8 mouse cellular contexts compared by ENCODE assay signal in the genomic region with DNA sequence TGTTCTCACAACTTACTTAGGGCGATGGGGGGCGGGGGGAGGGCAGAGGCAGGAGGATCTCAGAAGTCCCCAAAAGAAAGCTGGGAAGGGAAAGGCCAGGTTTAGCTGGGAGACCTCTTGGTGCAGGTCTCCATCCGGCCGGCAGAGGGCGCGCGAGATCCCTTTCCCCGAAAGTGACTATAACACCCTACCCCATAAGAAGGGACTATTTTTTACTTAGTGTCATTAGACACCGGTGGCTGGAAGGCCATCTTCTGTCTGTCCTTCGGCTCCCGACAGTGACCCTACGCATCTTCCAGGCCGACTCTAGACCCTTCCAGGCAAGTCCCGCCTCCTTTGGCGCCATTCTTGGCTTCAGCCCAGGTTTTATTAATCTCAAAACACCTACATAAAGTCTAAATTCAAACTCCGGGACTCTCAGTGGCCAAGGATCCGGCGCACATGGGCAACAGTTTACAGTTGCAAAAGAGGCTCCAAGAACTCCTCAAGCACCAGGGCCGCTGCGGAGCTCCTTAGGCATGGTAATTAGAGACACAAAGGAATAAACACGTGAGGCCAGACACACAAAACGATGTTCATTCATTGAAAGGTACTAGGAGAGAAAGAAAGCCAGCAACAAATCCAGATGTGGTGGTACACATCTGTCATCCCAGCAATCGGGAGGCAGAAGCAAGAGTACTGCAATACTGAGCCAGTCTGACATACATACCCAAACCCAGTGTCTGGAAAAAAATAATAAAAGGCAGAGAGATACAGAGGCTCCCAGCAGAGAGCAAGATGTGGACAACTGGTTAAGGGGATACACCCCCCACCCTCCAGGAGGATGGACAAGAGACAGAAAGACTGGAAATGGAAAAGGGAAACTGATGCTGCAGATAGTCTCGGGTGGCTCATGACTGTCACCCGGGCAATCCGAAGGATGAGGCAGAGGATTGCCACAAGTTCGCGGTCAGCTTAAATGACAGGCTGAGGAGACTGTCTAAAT. TPM values are rescaled to one million over a fixed set of nuclear protein-coding genes. Genes with fewer than 3 reads are reported as not detected.
DNase-seq lines count a peak whose midpoint lies in the region; ATAC-seq and TF ChIP-seq lines count a peak whose summit lies in the region.

Gene Kcna7, plus strand, starts transcription at position 563 of the 985 bp plus-strand sequence.

- H3K9me3 ChIP-seq in embryonic facial prominence, embryonic 11.5 days (replicated peaks; ENCODE audit: control insufficient read depth, low read length): no peaks in the 10 kb centered on the region
- no peaks in the 10 kb centered on the region for H3K9me3 ChIP-seq in limb, embryonic 10.5 days (replicated peaks)
- no peaks in the 10 kb centered on the region for H3K9me3 ChIP-seq in midbrain, embryonic 10.5 days (replicated peaks)

- TF ChIP-seq POLR2A in heart, adult 2 months (IDR thresholded peaks at IDR 0.05; ENCODE audit: insufficient read depth, low read depth, low read length): no peak

- DNase-seq in 3134 (ENCODE audit: extremely low read depth, insufficient read length, low spot score): peak; percentile 65
- DNase-seq in adrenal gland, postnatal 10 days: peak; percentile 86
- DNase-seq in embryonic facial prominence, embryonic 11.5 days (ENCODE audit: low spot score): peak; percentile 64
- peak; percentile 78 to 87 for DNase-seq in heart, adult 2 months
- DNase-seq in kidney, adult 11 months: peak; percentile 52
- DNase-seq in limb, embryonic 10.5 days (ENCODE audit: low spot score): peak; percentile 83
- peak; percentile 71 for DNase-seq in midbrain, embryonic 10.5 days (ENCODE audit: low spot score)
- DNase-seq in spleen, adult 18-20 months: peak; percentile 55 to 80

- peaks cover 39% of the 10 kb centered on the region for H3K27me3 ChIP-seq in embryonic facial prominence, embryonic 11.5 days (ENCODE audit: control insufficient read depth, insufficient read depth, low read length)
- H3K27me3 ChIP-seq in heart, adult 2 months (ENCODE audit: control insufficient read depth, insufficient read depth, low read length): no peaks in the 10 kb centered on the region
- H3K27me3 ChIP-seq in limb, embryonic 10.5 days (ENCODE audit: low read depth, poor library complexity, severe bottlenecking): peaks cover 57% of the 10 kb centered on the region
- H3K27me3 ChIP-seq in midbrain, embryonic 10.5 days (ENCODE audit: low read depth, poor library complexity, severe bottlenecking): peaks cover 57% of the 10 kb centered on the region

- no peak for ATAC-seq in embryonic facial prominence, embryonic 11.5 days (replicated peaks; ENCODE audit: insufficient number of reproducible peaks, low FRiP score, low TSS enrichment, low read depth)

- H3K36me3 ChIP-seq in embryonic facial prominence, embryonic 11.5 days (replicated peaks; ENCODE audit: control insufficient read depth, insufficient read depth, low read depth, low read length): no peaks in the 10 kb centered on the region
- H3K36me3 ChIP-seq in heart, adult 2 months (ENCODE audit: control insufficient read depth, insufficient read depth, low read length): no peaks in the 10 kb centered on the region
- H3K36me3 ChIP-seq in limb, embryonic 10.5 days: no peaks in the 10 kb centered on the region
- no peaks in the 10 kb centered on the region for H3K36me3 ChIP-seq in midbrain, embryonic 10.5 days

- no peaks in the 10 kb centered on the region for H3K79me2 ChIP-seq in heart, adult 2 months (replicated peaks; ENCODE audit: control insufficient read depth, insufficient read depth, low read length)

- peak within 1 kb of the TSS; percentile 50 for H3K4me2 ChIP-seq in embryonic facial prominence, embryonic 11.5 days (ENCODE audit: low read depth, low read length)

- no peak; the same call in none of the 2 replicates for TF ChIP-seq CTCF in heart, adult 2 months (IDR thresholded peaks at IDR 0.05)

- no peak for TF ChIP-seq EP300 in heart, adult 2 months (IDR thresholded peaks at IDR 0.05; ENCODE audit: insufficient read depth, low read depth, low read length)

- peak within 1 kb of the TSS; percentile 33 for H3K4me3 ChIP-seq in embryonic facial prominence, embryonic 11.5 days (ENCODE audit: low read depth, low read length)
- H3K4me3 ChIP-seq in heart, adult 2 months: peak within 1 kb of the TSS; percentile 45
- H3K4me3 ChIP-seq in limb, embryonic 10.5 days: peak within 1 kb of the TSS; percentile 44
- peak within 1 kb of the TSS; percentile 45 for H3K4me3 ChIP-seq in midbrain, embryonic 10.5 days

- H3K4me1 ChIP-seq in embryonic facial prominence, embryonic 11.5 days (ENCODE audit: control insufficient read depth, insufficient read depth, low read length): peaks cover 3% of the 10 kb centered on the region
- 0 out of 2 replicates have a peak, but pooled peaks cover 3% of the 10 kb centered on the region for H3K4me1 ChIP-seq in heart, adult 2 months (ENCODE audit: control insufficient read depth, insufficient read depth, low read length)
- peaks cover 8% of the 10 kb centered on the region for H3K4me1 ChIP-seq in limb, embryonic 10.5 days
- H3K4me1 ChIP-seq in midbrain, embryonic 10.5 days: peaks cover 16% of the 10 kb centered on the region

- intact Hi-C loops in heart, adult 2 months (cut with DNase I): loop anchor here (2.0 kb wide), 1 partner anchor 27 kb away; no protein-coding TSS in a partner anchor

- H3K9ac ChIP-seq in embryonic facial prominence, embryonic 11.5 days (replicated peaks; ENCODE audit: low read length): peak within 1 kb of the TSS; percentile 33
- peak within 1 kb of the TSS; percentile 73 for H3K9ac ChIP-seq in heart, adult 2 months (ENCODE audit: low read depth, low read length)

- no peak within 1 kb of the TSS for H3K27ac ChIP-seq in embryonic facial prominence, embryonic 11.5 days (replicated peaks; ENCODE audit: low read depth, low read length)
- peak within 1 kb of the TSS; percentile 42 for H3K27ac ChIP-seq in heart, adult 2 months
- peak within 1 kb of the TSS; percentile 27; the same call in 1 of the 2 replicates for H3K27ac ChIP-seq in limb, embryonic 10.5 days
- no peak within 1 kb of the TSS for H3K27ac ChIP-seq in midbrain, embryonic 10.5 days (replicated peaks)

- WGBS in embryonic facial prominence, embryonic 11.5 days: 12% methylated on average over 28 of the region's 28 CpGs
- whole genome bisulfite sequencing in heart, adult 2 months: 10% methylated on average over 28 of the region's 28 CpGs
- WGBS in limb, embryonic 10.5 days: 15% methylated on average over 28 of the region's 28 CpGs
- 12% methylated on average over 28 of the region's 28 CpGs for whole genome bisulfite sequencing in midbrain, embryonic 10.5 days

RNA-seq across cellular contexts. Expression of gene Kcna7, which starts in this region (rescaled TPM):
- 1 to 10 TPM in 1 of 2 experiments, under 1 TPM in 1; 0.75 to 2.6 TPM for total RNA-seq in adrenal gland, postnatal 10 days (2021)
- not detected in 2 replicates for polyA plus RNA-seq in embryonic facial prominence, embryonic 11.5 days (2014; fragmentation: Nextera tagmentation; extraction: Ambion mirVana)
- 1 to 10 TPM; 5.9 to 6.0 TPM for total RNA-seq in heart, adult 2 months (2021)
- 6.7 and 7.6 TPM in 2 replicates for polyA plus RNA-seq in heart, adult 2 months (2012; rRNA removed)
- 0.06 TPM in 1 of 2 replicates, not detected in the other for polyA plus RNA-seq in limb, embryonic 10.5 days (2016; fragmentation: Nextera tagmentation; extraction: Ambion mirVana)
- not detected in 2 replicates for polyA plus RNA-seq in midbrain, embryonic 10.5 days (2016; fragmentation: Nextera tagmentation; extraction: Ambion mirVana)

Comparison
In these comparisons a context has a peak if more than half of its experiments do, and no peak if none do; other contexts are left out.
1. Peak in DNase-seq, H3K4me3 ChIP-seq, H3K9ac ChIP-seq and H3K4me2 ChIP-seq in embryonic facial prominence, embryonic 11.5 days; RNA of the gene not detected or under 1 TPM.
2. Peak in DNase-seq, H3K4me3 ChIP-seq and H3K27ac ChIP-seq in limb, embryonic 10.5 days; RNA of the gene not detected or under 1 TPM.
3. Peak in DNase-seq and H3K4me3 ChIP-seq in midbrain, embryonic 10.5 days; RNA of the gene not detected or under 1 TPM.